Mouse (Mus musculus) c-Kit-positive CD71-positive TER-119-negative erythroid progenitor cells, embryonic 14.5 days (primary cell): ENCODE measurements at regions not wholly inside any gene's neighbourhood (a gene's known extent, or its start where the extent isn't known, plus 50 kb on each side); places are given as distances from the start of the nearest gene placed in this dataset.
"Not testable (repeated sequence)": the region's sequence is repeated elsewhere in the genome, so short reads cannot be mapped to it uniquely, and the experiment has no call there.

Source experiments
- DNase-seq: peaks from one replicate; pipeline ENCODE4 v3.0.0-alpha.2; 2013; ENCODE audit warnings: low read depth

DNA sequence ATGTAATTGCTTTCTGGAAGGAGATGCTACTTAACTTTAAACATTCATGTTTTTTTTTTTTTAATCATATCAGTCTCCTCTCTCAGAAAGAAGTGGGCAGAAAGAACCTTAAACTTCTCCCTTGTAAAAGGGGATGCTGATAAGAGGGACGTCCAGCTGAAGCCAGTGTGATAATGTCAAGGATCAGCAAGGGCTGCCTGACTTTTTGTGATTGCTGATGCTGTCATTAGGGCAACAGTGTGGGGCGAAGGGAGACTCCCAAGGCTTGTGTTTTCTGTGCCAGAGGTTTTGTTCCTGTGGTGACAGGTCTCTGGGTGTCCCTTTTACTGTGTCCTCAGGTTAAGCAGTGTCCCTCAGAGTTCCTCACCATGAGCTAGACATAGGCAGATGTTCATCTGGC, 61.8 kb upstream of the Prkar2b start:
- peak; percentile 85 for DNase-seq

DNA sequence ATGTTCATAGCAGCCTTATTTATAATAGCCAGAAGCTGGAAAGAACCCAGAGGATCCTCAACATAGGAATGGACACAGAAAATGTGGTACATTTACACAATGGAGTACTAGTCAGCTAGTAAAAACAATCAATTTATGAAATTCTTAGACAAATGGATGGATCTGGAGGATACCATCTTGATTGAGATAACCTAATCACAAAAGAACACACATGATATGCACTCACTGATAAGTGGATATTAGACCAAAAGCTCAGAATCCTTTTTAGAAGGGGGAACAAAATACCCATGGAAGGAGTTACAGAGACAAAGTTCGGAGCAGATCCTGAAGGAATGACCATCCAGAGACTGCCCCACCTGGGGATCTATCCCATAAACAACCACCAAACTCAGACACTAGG, 60.9 kb upstream of the Prkar2b start:
- not testable (repeated sequence) for DNase-seq

- DNase-seq: no peak
Observed at GRCm38 (mm10) chr12:32112691-32113090, 51.6 kb upstream of the Prkar2b start.

DNA sequence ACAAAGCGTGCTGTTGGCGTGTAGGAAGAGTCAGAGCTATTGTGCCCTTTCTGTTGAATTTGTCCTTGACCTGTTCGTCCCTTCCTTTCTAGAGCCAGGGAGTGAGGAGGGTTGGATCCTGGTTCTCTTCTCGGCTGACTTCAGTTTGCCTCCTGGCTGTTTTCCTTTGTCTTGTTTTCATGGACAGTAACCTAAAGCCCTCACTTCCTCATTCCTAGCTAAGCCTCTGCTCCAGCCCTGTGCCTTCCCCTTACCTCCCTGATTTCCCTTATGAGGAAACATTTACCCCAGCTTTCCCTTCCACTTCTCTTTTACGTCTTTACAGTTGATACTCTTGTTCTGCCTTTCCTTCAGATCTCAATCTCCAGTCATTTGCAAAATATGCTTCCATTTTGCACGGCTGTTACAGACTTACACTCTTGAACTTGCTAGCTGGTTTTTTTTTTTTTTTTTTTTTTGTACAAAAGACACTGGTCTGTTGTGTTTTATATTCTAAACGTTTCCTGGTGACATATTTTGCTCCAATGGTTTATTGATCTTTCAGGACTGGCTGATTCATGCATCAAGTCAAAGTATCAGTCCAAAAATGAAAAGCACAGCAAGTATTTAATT, 50.5 kb upstream of the Prkar2b start:
- no peak for DNase-seq

- DNase-seq: peak; percentile 85
Observed at GRCm38 (mm10) chr12:32110903-32111302, 49.8 kb upstream of the Prkar2b start.
